Mouse (Mus musculus): ENCODE measurements at regions not wholly inside any gene's neighbourhood (a gene's known extent, or its start where the extent isn't known, plus 50 kb on each side); places are given as distances from the start of the nearest gene placed in this dataset.

DNA sequence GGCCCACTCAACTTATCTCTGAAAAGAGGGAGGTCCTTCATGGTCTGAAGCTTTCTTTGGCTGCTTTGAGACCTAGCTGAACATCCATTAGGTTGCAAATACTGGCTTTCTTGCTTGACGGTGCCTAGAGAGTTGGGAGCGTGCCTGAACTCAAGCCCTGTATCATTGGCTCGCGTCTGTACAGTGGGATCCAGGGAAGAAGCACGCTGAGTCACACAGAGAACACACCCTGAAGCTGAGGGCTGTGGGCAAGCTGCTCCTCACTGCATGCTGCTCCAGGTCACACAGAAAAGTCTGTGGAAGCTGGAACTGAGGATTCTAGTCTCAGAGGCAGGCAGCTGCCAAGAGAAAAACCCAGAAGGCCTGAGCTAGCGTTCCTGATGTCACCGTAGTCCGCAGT lies 119.3 kb upstream of the Jade1 start:
- Histone ChIP-seq H3K27me3 (no peaks in the 10 kb centered on the region), H3K4me2 (replicated peaks) (no peak overlapping the region), H3K9ac (no peak overlapping the region), H3K4me3 (replicated peaks) (no peak overlapping the region), H3K4me1 (no peaks in the 10 kb centered on the region), H3K27ac (replicated peaks) (no peak overlapping the region), H3K36me3 (no peaks in the 10 kb centered on the region), H3K9me3 (replicated peaks) (no peaks in the 10 kb centered on the region)
- no peak for ATAC-seq (ENCODE audit: insufficient number of reproducible peaks, low FRiP score, low TSS enrichment, low read depth)
- WGBS = 83% methylated on average over 8 of the region's 8 CpGs

- no peak overlapping the region for H3K4me3 ChIP-seq (replicated peaks)
- no peak overlapping the region for H3K27ac ChIP-seq (replicated peaks)
- no peak for ATAC-seq (ENCODE audit: insufficient number of reproducible peaks, low FRiP score, low TSS enrichment, low read depth)
- H3K36me3 ChIP-seq = no peaks in the 10 kb centered on the region
- peaks cover 6% of the 10 kb centered on the region for H3K4me1 ChIP-seq
- no peaks in the 10 kb centered on the region for H3K27me3 ChIP-seq
- H3K9me3 ChIP-seq (replicated peaks) = no peaks in the 10 kb centered on the region
- no peak overlapping the region for H3K4me2 ChIP-seq (replicated peaks)
- 79% methylated on average over 3 of the region's 3 CpGs for WGBS
- no peak overlapping the region for H3K9ac ChIP-seq
Observed at GRCm38 (mm10) chr3:41433106-41433505, 122.4 kb upstream of the Jade1 start.

- no peak overlapping the region for H3K9ac ChIP-seq
- no peaks in the 10 kb centered on the region for H3K27me3 ChIP-seq
- peaks cover 6% of the 10 kb centered on the region for H3K4me1 ChIP-seq
- no peak for ATAC-seq (ENCODE audit: insufficient number of reproducible peaks, low FRiP score, low TSS enrichment, low read depth)
- no peak overlapping the region for H3K27ac ChIP-seq (replicated peaks)
- no peak overlapping the region for H3K4me3 ChIP-seq (replicated peaks)
- no peak overlapping the region for H3K4me2 ChIP-seq (replicated peaks)
- H3K9me3 ChIP-seq (replicated peaks) = no peaks in the 10 kb centered on the region
- WGBS = 77% methylated on average over 5 of the region's 5 CpGs
- H3K36me3 ChIP-seq = no peaks in the 10 kb centered on the region
Observed at GRCm38 (mm10) chr3:41432376-41432775, 123.2 kb upstream of the Jade1 start.

- no peak for ATAC-seq (ENCODE audit: insufficient number of reproducible peaks, low FRiP score, low TSS enrichment, low read depth)
- Histone ChIP-seq H3K4me3 (replicated peaks) (no peak overlapping the region), H3K27ac (replicated peaks) (no peak overlapping the region), H3K36me3 (no peaks in the 10 kb centered on the region), H3K9ac (no peak overlapping the region), H3K4me2 (replicated peaks) (no peak overlapping the region), H3K4me1 (peaks cover 6% of the 10 kb centered on the region), H3K9me3 (replicated peaks) (no peaks in the 10 kb centered on the region), H3K27me3 (no peaks in the 10 kb centered on the region)
- WGBS = 22% methylated on average over 3 of the region's 3 CpGs
Observed at GRCm38 (mm10) chr3:41430191-41430590, 125.3 kb upstream of the Jade1 start.

DNA sequence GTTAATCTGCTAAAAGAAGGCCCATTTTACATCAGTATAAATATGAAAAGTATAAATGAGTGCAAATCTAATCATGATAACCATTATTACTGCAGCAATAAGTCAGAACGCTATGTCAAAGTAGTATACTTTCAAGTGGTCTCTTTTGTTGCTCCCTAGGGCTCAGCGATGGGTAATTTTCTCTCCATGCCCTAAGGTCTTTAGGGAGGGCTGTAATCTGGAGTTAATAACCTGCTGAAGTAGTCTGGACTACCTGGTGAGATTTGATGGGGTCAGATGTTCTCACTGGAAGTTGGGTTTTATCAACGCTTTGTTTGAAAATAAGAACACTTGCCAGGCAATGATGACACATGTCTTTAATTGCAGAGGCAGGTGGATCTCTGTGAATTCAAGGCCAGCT lies 128.6 kb upstream of the Jade1 start:
- Histone ChIP-seq H3K4me2 (replicated peaks) (no peak overlapping the region), H3K9me3 (replicated peaks) (no peaks in the 10 kb centered on the region), H3K27ac (replicated peaks) (no peak overlapping the region), H3K4me1 (peaks cover 11% of the 10 kb centered on the region), H3K4me3 (replicated peaks) (no peak overlapping the region), H3K27me3 (no peaks in the 10 kb centered on the region), H3K36me3 (no peaks in the 10 kb centered on the region), H3K9ac (no peak overlapping the region)
- WGBS = 60% methylated on average over 3 of the region's 3 CpGs
- ATAC-seq (ENCODE audit: insufficient number of reproducible peaks, low FRiP score, low TSS enrichment, low read depth) = no peak

DNA sequence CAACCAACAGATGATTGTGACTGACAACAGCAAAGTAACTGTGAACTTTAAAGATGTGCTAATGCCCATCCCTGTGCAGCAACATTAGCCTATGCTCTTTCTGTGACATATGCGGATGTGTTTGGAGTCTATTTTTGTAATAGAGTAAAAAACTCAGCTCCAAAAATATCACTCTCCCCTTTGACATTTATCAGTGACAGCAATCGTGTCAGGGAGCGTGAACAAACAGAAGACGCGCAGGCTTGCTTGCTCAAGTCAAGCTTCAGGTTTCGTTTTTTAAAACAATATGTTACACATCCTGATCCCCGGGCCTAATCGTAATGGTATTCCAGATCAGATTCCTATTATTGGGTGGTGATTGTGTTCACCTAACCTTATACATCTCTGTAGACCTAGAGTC lies 129.7 kb upstream of the Jade1 start:
- Histone ChIP-seq H3K9ac (no peak overlapping the region), H3K36me3 (no peaks in the 10 kb centered on the region), H3K4me2 (replicated peaks) (no peak overlapping the region), H3K27me3 (no peaks in the 10 kb centered on the region), H3K9me3 (replicated peaks) (no peaks in the 10 kb centered on the region), H3K4me3 (replicated peaks) (no peak overlapping the region), H3K4me1 (peaks cover 11% of the 10 kb centered on the region), H3K27ac (replicated peaks) (no peak overlapping the region)
- WGBS = 76% methylated on average over 8 of the region's 8 CpGs
- ATAC-seq (ENCODE audit: insufficient number of reproducible peaks, low FRiP score, low TSS enrichment, low read depth) = no peak

- ATAC-seq (ENCODE audit: insufficient number of reproducible peaks, low FRiP score, low TSS enrichment, low read depth) = no peak
- Histone ChIP-seq H3K4me1 (peaks cover 5% of the 10 kb centered on the region; the same call in 1 of the 2 replicates), H3K27me3 (no peaks in the 10 kb centered on the region), H3K27ac (replicated peaks) (no peak overlapping the region), H3K36me3 (no peaks in the 10 kb centered on the region), H3K9ac (no peak overlapping the region), H3K4me2 (replicated peaks) (no peak overlapping the region), H3K9me3 (replicated peaks) (no peaks in the 10 kb centered on the region), H3K4me3 (replicated peaks) (no peak overlapping the region)
- WGBS = 25% methylated on average over 10 of the region's 10 CpGs
Observed at GRCm38 (mm10) chr3:41424142-41424939, 131.2 kb upstream of the Jade1 start.

GRCm38 (mm10) chr3:41423630-41424029 lies 131.9 kb upstream of the Jade1 start:
- Histone ChIP-seq H3K27me3 (no peaks in the 10 kb centered on the region), H3K4me2 (replicated peaks) (no peak overlapping the region), H3K27ac (replicated peaks) (no peak overlapping the region), H3K4me3 (replicated peaks) (no peak overlapping the region), H3K9me3 (replicated peaks) (no peaks in the 10 kb centered on the region), H3K4me1 (peaks cover 5% of the 10 kb centered on the region; the same call in 1 of the 2 replicates), H3K9ac (no peak overlapping the region), H3K36me3 (no peaks in the 10 kb centered on the region)
- WGBS = 69% methylated on average over 5 of the region's 5 CpGs
- no peak for ATAC-seq (ENCODE audit: insufficient number of reproducible peaks, low FRiP score, low TSS enrichment, low read depth)

DNA sequence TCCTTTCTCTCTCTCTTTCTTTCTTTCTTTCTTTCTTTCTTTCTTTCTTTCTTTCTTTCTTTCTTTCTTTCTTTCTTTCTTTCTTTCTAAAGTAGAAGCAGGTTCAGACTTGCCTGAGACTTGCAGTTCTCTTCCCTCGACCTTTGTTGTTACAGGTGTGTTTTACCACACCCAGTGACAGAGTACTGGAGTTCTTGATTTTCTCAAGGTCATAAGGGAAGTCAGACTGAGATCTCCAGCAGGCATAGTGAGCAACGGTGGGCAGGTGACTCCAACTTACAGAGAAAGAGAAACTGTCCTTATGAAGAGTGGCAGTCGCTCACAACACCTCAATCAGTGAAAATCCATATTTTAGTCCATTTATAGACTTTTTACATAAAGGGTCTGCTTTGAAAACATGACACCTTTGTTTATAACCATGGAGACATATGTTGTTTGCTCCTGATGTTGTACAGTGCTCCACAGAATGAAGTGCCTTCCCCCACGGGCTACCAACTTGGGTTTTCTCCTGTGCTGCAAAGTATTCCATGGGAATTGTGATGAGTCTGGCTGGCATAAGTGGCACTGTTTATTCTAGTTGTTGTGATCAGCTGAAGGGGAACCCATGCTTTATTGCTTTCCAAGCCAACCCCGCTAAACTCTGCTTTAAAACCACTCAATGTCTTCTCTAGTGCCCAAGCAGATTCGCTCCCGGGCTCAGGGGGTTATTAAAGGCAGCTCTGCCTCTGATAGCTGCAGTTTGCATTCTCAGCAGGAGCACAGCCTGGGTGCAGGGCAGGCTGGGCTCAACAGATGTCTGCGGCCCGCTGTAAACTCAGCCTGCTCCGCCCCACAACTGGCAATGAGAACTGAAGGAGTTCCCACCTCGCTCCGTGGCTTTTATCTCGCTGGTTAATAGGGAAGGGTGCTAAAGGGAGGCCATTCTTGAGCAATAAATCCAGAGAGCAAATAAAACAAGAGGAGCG lies 132.6 kb upstream of the Jade1 start:
- H3K27me3 ChIP-seq = no peaks in the 10 kb centered on the region
- H3K4me2 ChIP-seq (replicated peaks) = no peak overlapping the region
- H3K27ac ChIP-seq (replicated peaks) = no peak overlapping the region
- WGBS = 25% methylated on average over 14 of the region's 14 CpGs
- no peak overlapping the region for H3K9ac ChIP-seq
- no peaks in the 10 kb centered on the region for H3K9me3 ChIP-seq (replicated peaks)
- peaks cover 5% of the 10 kb centered on the region; the same call in 1 of the 2 replicates for H3K4me1 ChIP-seq
- ATAC-seq (ENCODE audit: insufficient number of reproducible peaks, low FRiP score, low TSS enrichment, low read depth) = peak; percentile 43; the same call in 1 of the 2 replicates
- no peaks in the 10 kb centered on the region for H3K36me3 ChIP-seq
- H3K4me3 ChIP-seq (replicated peaks) = no peak overlapping the region

GRCm38 (mm10) chr3:41413771-41414170 lies 141.8 kb upstream of the Jade1 start:
- H3K27me3 ChIP-seq = no peaks in the 10 kb centered on the region
- ATAC-seq (ENCODE audit: insufficient number of reproducible peaks, low FRiP score, low TSS enrichment, low read depth) = no peak
- H3K4me1 ChIP-seq = peaks cover 11% of the 10 kb centered on the region; the same call in 1 of the 2 replicates
- H3K4me3 ChIP-seq (replicated peaks) = no peak overlapping the region
- H3K9ac ChIP-seq = no peak overlapping the region
- no peak overlapping the region for H3K4me2 ChIP-seq (replicated peaks)
- no peaks in the 10 kb centered on the region for H3K36me3 ChIP-seq
- H3K9me3 ChIP-seq (replicated peaks) = no peaks in the 10 kb centered on the region
- WGBS = 82% methylated on average over 1 of the region's 1 CpGs
- no peak overlapping the region for H3K27ac ChIP-seq (replicated peaks)

DNA sequence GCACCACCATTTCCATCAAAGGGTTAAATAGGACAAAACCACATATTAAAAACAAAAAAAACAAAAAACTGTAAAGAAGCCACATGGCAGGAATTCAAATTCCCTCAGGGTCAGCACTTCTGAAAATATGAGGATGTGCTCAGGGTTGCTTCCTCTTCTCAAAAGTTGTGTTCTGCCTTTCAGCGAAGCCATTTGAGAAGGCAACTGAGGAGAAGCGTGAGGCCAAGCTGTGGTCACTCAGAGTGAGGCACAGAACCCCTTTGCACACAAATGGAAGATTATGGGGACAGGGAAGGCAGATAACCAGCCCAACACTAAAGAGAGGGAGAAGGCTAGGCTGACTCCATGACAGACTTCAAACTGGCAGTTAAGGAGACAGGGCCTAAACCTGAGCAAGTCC lies 142.8 kb upstream of the Jade1 start:
- H3K4me2 ChIP-seq (replicated peaks) = no peak overlapping the region
- no peak overlapping the region for H3K4me3 ChIP-seq (replicated peaks)
- 33% methylated on average over 2 of the region's 2 CpGs for WGBS
- no peak overlapping the region for H3K27ac ChIP-seq (replicated peaks)
- H3K9ac ChIP-seq = no peak overlapping the region
- no peaks in the 10 kb centered on the region for H3K27me3 ChIP-seq
- no peaks in the 10 kb centered on the region for H3K9me3 ChIP-seq (replicated peaks)
- ATAC-seq (ENCODE audit: insufficient number of reproducible peaks, low FRiP score, low TSS enrichment, low read depth) = no peak
- H3K36me3 ChIP-seq = no peaks in the 10 kb centered on the region
- peaks cover 18% of the 10 kb centered on the region; the same call in 1 of the 2 replicates for H3K4me1 ChIP-seq
